Mouse (Mus musculus): ENCODE measurements around the gene Slc43a1. TPM values are rescaled to one million over a fixed set of nuclear protein-coding genes. Genes with fewer than 3 reads are reported as not detected.

The Slc43a1 gene
- total RNA-seq, 1 experiment from 2014 or later = 9.3 TPM

DNA sequence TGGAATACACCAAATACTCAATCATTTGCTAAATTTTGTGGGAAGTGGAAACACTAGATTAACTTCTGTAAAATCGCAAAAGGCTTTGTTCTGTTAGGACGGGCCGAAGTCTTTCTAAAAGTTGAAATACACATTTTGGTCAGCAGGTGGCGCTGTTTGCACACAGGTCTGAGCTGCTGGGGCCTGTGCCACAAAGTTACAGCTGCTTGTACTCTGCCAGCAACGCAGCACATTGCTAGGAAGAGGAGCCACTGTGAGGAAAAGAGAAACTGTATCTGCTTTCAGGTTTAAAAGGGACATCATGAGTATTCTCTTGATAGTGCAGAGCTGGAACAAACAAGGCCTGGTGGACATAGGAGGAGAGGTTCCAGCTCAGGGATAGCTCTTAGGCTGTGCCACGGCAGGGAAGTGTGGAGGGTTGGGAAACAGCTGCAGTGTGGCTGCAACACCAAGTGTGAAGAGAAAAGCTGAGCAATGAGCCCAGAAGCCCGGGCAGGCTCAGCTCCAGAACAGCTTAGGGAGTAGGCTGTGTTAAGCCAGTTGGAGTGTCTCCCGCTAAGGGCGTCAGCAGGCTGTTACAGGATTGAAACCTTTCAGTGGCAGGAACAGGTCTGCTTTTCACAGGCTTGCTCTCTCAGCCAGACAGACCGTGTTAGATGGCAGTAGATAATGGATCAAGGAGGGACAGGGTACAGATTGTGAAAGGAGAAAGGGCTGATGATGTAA, 6.8 kb upstream of the Slc43a1 start:
- DNase-seq = peak; percentile 91

DNA sequence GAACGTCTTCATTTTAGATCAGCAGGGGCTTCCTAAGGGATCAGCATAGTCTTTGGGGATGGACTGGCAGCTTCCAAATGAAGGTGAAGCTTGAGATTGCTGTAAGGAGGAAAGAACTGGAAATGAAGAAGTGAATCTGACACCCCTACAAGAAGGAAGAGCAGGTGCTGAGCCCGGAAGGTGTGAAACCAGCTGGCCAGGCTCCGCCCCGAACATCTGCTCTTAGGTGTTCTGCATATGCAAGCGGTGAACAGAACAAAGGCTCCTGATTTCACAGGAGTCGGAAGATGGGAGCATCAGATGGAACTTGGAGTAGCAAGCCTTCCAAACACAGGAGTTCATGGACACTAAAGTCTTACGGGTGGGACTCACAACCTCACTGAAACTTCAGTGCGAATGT, 1.5 kb upstream of the Slc43a1 start:
- no peak for DNase-seq

DNA sequence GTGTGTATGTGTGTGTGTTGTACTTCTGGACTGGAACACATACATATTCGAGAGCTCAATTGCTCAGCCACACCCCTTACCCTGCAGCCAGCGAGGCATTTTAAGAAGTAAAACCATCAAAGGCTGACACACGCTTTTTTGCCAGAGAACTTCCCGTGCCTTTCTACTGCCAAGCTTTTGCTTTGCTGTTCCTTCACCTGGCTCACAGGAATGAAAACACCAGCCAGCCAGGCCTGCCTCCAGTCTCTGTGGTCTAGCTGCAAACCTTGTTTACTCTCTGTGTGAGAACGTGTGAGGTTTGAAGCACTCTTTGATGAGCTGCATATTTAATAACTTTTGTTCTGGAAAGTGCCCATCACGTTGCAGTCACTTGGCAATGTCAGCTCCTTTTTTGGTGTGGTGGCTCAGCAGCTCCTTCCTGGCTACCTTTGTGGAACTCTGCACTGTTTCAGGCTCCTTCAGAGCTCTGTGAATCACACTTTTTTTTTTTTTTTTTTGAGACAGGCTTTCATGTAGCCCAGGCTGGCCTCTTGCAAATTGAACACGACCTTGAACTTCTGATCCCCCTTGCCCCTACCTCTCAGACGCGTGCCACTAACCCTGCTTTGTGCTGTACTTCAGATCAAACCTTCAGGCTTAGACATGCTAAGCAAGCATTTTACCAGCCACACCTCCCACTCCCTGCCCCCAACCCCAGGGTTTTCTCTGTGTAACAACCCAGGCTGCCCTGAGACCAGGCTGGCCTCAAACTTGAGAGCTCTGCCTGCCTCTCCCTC, 645 bp upstream of the Slc43a1 start:
- no peak for DNase-seq

DNA sequence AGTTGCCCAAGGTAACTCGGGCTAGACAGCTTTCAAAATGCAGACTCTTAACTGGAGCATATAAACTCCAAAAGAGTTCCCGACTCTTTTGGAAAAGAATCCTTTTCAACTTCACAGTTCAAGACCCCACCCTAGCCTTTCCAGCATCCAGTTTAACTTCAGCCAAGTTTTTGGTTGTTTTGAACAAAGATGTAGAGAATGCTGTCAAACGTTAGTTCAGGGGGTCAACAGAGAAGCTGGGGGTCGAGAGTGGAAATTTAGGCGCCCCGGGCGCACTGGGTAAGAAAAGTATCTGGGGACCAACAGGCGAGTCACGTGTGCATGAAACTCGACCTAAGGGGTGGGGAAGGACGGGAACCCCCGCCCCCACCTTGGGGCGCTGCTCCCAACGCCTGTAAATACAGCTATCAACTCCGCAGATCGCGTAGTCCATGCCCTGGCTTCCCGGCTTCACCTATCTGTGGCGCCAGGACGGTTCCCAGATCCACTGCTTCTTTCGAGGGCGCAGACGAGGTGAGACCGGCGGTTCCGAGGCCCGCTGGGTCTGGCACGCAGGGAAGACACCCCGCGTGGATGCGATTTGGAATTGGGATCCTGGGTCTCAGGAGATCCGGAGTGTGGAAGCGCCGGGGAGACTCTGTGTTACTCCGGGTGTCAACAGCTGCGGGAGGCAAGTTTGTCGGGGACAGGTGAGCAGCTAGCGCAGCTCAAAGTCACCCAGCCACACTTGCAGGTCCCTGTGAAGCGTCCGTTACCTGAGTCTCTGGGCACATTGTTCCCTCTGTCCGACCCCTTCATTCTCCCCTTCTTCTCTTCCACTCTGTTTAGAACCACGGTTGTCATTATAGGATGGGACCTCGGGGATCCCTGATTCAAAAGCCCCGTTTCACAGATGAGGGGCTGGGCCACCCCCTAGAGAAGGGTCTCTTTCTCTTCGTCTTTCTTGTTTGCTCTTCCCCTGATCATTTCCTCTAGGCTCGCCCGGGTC, 637 bp downstream of the Slc43a1 start:
- DNase-seq = peak; percentile 30

DNA sequence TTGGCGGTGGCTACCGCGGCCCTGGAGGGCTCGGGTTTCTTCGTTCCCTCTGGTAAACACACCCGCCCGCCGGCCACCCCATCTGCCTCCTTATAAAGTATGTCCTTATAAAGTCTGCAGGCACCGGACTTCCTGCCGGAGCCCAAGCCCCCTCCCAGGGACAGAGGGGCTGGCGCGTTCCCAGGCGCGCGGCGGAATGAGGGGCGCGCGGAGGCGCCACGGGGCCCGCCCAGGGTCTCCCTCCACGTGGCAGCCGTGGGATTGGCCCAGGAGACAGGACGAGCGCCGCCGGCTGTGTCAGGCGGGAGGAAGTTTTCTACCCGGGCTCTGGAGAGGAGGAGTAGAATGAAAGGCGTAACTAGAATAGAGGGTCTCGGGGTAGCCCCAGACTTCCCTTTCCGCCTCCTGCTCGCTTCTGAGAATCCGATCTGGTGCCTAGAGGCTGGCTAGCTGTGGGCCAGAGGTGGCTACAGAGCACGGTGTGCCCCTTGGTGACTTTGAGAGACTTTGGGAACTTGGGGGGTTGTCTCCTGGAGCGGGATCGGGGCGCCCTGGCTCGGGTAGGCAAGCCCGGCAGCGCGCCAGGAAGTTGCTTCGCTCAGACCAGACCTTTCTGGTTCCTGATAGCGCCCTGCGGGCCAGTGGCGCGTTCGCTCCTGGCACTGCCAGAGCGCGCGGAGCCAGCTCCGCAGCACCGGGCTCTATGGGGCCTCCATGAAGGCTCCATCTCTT, 1.5 kb downstream of the Slc43a1 start:
- peak; percentile 72 for DNase-seq

DNA sequence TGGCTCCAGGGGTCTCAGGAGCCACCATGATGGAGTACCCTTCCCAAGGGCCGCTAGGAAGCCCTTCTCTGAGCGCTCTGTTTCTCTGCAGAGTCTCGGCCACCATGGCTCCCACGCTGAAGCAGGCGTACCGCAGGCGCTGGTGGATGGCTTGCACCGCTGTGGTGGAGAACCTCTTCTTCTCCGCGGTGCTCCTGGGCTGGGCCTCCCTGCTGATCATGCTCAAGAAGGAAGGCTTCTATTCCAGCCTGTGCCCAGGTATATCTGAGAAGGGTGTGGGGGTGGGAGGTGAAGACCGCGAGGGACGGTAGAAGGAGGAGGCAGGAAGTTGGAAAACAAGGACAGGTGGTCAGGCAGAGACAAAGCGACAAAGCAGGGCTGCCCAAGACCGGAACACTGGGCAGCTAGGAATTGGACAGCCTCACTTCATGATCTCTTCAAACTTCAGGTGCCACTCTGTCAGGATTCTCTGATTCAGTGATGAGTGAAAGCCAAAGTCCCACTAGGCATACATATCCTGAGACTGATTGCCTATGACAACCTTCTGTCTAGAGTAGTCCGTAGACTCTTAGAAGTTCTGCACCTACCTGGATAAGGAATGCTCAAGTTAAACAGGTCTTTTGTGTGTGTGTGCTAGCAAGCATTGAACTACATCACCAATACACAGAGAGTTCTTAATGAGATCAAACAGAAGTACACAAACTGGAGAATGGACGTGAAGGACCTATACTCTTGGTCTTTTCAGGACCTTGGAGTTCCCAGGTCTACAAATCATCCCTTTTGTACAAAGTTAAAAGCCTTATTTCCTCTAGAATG, 2.3 kb downstream of the Slc43a1 start:
- DNase-seq = no peak

DNA sequence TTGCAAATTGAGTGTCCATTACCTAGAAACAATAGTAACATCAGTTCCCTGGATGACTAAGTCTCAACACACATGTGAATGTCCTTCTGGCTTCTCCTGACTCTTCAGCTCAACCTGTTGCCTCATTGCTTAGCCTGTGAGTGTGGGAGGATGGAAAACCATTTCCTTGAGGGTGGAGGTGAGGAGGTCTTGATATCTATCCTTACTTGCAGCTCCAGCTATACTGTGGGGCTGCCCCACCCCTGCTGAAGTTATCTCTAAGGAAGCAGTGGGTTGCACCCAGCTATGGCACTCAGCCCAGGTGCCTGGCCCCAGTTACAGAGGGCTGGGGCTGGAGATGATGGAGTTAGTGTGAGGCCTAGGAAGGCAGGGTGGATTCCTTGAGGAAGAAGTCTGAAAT, 3.3 kb downstream of the Slc43a1 start:
- no peak for DNase-seq

DNA sequence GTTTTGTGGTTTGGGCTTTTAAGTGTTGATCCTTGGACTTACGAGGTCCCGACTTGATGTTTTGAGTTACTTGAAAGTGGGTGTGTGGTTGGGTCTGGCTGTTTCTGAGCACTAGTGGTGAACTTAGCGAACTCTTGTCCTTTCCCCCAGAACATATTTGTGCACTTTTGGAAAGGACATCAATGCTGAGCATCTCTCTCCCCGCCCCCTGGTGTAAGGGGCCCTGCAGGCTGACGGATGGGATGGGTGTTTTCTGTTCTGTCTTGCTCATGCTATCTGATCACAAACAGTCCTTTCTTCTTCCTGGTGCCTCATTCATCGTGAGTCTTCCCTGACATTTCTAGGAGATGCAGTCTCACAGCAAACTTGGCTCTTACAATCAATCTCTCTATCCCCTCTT, 5.0 kb downstream of the Slc43a1 start:
- no peak for DNase-seq

DNA sequence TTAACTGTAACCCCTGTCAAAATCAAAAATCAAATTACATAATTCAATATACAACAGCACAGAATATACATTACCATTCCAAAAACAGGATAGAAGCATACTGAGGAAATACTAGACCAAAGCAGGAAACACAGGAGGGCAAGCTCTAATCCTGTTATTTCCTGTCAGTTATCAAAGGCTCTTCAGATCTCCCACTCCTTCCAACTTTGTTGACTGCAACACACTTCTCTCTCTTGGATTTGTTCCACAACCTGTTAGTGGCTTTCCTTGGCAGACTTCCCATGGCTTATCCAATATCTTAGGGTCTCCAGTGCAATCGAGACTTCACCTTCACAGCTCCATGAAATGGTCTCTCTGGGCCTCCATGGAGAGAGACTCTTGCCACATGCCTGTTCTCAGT, 6.6 kb downstream of the Slc43a1 start:
- DNase-seq = no peak

DNA sequence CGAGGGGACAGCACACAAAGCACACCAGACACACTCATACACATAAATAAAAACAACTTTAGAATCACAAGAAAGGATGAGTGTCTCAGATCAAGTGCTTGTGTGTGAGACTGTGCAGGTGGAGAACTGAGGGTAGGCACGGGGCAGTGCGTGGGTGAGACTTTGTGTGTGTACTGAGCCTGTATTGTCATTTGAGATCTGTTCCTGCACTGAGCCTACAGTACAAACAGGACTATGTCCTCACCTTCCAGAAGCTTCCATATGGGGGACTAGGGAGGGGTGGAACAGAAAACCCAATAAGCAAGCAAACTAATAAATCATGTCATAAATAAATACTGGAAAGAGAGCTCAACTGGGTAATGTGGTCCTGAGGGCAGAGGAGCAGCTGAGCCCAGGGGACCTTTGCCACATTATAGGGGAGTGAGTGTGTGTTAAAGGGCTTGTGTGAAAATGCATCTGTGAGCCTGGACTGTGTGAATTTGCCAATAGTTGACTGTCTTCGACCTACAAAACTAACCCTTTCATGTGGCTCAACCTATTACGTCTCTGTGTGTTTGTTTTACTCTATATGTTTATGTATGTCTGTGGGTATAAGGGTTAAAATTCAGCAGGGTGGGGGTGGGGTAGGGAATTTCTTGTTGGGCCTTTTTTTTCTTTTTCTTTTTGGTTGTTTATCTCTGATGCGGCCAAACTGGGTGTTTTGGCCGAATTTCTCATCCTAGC, 11.9 kb downstream of the Slc43a1 start:
- no peak for DNase-seq

DNA sequence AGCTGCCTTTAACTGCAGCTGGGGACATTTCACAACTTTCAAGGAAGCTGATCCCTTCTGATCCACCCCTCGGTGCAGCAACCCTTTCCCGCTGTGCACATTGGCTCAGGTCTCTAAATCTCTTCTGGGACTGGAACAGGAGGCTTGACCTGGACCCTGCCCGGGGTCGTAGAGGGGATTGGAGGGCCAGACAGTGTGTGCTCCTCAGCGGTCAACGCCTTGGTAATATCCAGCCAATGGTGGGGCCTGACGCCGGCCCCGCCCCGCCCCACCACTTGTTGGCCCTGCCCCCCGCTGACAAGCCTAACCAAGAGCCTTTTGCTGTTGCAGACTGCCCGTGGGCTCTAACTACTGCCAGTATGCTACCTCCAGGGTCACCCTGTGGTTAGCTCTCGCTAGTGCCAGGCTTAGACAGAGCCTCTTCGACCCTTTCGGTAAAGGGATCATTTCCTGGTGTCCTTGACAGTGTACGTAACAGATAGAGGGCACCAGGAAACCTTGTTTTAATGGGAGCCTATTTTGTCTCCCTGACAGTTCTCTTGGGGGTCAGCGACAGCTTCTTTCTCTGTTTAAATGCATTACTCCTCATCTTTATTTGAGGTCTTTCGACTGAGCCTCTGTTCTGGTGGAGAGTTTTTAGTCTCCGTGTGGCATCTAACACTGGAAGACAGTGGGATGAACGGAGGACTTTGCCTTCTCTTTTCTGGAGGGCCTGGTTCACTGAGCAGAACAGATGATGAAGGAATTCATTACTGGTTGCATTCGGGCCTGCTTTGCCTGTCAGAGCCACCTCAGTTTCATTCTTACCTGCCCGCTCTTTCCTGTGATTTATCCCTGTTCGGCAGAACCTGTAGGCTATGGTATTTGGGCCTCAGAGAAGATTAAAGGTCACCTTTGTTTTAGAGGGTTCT, 12.7 kb downstream of the Slc43a1 start:
- peak; percentile 84 for DNase-seq

DNA sequence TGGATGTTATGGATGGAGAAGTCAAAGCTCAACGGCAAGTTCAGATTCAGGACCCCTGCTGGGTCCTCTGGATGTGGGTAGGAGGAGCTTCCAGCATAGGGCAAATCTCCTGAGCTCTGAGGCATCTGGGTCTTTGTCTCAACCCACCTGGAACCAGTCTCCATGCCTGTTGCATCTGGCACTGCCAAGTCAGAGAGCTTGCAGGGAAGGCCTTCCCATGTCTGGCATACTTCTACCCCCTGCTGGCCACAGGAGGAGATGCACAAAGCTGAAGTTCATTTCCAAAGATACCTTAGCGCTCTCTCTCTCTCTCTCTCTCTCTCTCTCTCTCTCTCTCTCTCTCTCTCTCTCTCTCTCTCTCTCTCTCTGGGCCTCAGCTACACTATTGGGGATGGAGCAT, 17.1 kb downstream of the Slc43a1 start:
- peak; percentile 73 for DNase-seq

DNA sequence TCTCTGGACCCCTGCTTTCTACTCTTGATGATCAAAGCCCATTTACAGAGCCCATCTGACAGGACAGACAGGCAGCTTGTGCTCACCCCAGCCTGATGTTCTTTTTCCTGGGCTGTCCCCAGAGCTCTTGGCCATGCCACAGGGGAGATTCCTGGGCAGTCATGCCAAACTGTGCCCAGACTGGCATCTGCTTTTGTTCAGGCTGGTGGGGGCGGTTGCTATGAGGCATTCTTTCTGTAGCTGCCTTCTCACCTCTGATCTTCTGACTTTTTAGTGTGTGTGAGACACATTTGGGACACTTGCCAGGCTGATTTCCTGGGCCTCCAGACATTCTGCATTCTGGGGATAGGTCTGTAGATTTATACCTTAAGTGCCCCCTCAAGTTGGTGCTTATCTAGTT, 19.9 kb downstream of the Slc43a1 start:
- peak; percentile 34 for DNase-seq

DNA sequence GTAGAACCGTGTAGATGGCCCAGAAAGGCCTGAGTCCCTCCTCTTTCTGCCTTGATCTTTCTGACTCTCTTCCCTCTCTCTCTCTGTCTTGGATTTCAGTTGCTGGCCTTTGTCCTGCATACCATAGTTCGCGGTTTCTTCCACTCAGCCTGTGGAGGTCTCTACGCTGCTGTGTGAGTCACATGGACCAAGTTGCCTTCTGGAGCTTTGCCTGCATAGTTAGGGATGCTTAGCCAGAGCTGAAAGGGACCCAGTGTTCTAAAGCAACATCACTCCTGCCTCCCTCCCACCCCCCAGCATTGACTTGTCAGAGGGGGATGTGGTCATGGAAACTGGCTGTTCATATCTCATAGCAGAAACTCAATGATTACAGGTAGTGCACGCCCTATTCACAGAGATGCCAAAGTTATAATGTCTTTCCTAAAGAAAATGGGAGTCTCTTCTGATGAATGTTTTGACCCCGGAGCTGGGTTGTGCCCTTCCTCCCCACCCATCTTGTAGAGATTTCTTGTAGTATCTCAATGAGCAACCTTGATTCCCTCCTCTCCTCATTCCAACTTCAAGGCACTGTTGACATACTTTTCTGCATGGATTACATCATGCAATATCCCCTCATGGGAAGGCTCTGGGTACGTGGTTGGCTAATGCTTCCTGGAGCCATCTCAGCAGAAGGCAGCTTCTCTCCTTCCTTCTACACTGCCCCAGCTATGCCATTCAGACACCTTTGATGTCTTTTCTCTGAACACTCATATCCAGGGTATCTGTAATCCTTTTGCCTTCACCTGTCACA, 21.5 kb downstream of the Slc43a1 start:
- DNase-seq = no peak

DNA sequence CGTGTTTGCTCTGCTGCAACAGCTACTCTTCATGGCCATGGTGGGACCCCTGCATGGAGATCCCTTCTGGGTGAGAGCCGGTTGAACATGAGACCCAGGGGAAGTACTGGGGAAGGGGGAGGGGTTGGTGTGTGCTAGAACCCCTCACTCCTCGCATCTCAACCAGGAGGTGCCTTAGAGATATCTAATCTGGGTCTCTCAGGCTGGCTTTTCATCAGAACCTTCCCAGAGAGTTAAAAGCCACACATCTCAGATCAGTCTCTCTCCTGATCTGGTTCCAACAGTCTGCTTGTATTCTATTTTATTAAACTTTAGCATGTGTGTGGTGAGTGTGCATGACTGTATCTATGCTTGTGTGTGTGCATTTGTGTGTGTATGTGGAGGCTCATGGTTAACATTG, 22.8 kb downstream of the Slc43a1 start:
- no peak for DNase-seq

DNA sequence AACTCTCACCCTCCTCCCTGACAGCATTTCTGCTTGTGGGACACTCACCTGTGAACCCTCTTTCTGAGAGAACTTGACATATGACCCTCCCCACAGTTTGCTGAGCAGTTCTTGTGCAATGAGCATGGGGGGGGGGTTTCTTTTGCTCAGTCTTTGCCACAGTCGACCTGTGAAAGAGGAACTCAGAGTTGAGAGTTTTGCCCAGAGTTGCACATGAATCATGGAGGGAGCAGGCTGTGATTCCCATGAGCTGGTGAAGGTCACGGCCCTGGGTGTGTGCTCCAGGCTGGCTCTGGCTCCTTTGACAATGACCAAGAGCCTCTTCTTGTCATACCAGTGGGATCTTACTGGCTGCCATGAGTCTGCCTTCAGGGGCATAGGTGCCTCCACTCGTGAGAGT, 23.6 kb downstream of the Slc43a1 start:
- DNase-seq = peak; percentile 70

DNA sequence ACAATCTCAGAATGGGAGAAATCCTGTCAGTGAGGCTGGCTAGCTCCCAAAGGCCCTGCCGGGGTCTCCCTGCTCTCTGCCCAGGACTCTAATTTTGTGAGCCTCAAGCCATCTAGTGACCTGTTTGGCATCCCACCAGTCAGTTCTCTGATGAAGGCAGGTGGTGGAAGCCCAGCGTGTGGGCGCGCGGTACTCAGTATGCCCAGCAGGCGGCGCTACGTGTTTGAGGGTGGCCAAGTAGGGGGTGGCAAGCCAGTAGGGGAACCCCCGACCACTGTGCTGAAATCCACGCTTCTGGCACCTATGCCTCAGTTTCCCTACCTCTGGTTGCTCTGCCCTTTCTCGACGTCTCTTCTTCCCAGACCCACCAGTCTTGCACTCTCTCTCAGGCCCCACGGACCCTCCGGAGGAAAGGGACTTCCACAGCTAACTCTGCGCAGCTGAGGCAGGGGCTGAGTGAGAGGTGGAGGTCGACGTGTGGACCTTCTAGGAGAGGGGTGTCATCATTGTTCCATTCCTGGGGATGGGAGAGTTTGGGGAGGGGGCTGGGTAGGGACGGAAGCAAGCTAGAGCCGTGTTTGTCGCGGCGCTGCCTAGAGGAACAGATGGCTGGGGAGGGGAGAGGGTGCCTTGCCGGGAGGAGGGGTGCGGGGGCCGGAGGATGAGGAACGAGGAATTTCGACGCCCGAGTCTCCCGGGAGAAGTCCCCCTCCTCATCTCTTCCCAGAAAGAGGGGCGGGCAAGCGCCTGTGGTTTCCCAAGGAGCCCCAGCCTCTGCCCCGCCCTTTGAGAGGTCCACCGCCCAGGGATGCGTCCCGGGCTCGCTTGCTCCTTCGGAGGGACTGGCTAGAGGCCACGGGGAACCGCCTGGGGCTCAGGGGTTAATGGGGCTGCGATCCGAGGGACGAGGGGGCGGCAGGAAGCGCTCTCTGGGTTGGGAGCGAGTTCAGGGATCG, 27.2 kb downstream of the Slc43a1 start:
- peak; percentile 72 for DNase-seq
